Mouse (Mus musculus) gastrocnemius, postnatal 25 days (tissue): Measurements from ENCODE around the gene Slco3a1. TPM values are rescaled to one million over a fixed set of nuclear protein-coding genes. Genes with fewer than 3 reads are reported as not detected.

Experiments used
- DNase-seq: peaks from one replicate; pipeline ENCODE4 v3.0.0; 2022
- total RNA-seq, 2 experiments: library from RNA; stranded (reverse); gene quantifications; 1 replicate in 1 of 2; 2 replicates in 1 of 2; pipeline ENCODE4 v1.2.3; 2021

The Slco3a1 gene
- total RNA-seq, 2 experiments from 2014 or later: 38.7 to 63.2 TPM

DNA sequence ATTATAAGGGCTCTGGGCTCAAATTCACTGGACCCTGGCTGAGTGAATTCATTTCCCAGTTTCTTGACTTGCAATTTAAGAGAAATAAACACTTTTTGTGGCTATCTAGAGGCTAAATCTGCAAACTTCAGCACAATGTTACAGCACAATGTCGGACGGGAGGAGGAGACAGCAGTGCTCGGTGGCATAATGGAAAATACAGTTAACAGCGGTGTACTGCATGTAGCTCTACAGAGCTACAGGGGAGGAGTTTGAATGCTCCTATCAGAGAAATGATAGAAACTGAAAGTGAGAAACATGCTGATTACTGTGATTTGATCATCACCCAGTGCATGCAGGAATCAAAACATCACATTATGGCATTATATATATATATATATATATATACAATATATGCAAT lies 68.5 kb downstream of the Slco3a1 start:
- no peak for DNase-seq

DNA sequence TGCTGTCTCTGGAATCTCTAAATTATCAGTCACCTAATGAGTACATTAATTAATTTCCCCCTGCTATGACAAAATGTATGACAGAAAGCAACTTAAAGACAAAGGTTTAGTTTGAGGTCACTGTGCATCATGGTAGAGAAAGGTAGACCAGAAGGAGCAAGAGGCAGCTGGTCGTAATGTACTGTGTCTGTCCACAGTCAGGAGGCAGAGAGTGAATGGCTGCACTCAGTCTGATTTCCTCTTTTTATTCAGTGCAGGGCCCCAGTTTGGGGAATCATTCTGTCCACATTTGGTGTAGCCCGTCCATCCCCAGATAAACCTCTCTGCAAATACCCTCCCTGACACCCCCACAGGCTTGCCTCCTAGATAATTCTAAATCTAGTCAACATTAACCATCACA lies 68.9 kb downstream of the Slco3a1 start:
- DNase-seq: no peak

DNA sequence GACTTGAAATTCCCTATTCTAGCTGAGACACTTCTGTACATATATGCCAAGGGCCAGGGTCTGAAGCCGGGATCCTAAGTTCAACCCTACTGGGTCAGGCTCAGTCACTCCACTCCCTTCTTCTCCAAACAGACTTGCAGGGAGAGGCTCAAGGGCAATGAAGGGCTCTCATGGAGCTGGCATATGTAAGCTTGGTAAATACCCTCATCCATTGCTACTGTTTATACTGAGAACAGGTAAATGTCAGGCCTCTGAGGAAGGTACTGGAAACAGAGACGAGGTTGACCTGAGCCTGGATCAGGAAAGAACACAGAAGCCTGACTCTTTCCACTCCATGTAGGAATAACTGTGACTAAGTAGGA lies 70.6 kb downstream of the Slco3a1 start:
- no peak for DNase-seq

DNA sequence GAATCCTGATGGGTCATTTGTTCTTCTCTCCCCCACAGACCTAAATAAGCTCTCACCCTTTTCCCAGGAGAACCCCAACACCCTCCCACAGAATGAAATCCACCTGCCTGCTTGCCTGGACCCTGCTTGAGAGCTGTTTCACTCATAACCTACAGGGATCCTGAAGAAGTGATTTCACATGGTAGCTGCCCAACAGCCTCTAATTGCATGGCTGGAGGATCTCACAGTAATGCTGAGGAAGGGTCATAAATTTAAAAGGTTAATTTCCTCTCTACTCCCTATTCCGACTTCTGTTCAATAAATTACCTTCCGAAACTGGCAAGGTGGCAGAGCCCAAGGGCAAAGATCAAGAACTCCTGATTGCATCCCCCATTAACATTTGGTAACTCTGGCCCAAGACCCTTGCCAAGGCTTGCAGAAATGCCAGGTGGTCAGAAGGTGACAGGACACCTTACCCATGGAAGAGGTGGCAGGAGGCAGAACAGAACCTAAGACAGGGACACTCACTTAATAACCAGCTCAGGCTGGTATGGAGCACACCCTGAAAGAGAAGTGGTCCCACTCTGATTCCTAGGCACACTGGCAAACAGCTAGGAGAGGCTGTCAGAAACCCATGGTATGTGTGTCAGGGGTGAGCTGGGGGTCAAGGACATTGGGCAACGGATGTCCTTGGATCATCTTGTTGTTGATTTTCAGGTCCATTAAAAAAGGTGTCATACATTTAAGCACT lies 71.1 kb downstream of the Slco3a1 start:
- no peak for DNase-seq

DNA sequence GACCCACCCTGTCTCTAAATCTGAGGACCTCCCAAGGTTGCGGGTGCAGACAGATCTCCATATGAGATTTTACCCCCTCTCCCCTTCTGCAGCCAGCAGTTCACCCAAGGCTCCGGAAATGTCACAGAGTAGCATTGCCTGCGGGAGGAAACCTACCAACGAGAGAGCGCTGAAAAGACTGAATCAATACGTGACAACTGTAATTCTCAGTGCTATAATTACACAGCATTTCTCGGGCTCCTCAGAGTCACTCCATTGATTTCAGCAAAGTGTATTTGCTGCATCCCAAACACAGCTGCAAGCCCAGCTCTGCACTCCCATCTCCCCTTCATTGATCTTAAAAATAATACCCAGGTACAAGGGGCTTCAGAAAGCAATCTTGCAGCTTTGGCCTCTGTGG lies 82.8 kb downstream of the Slco3a1 start:
- DNase-seq: no peak

DNA sequence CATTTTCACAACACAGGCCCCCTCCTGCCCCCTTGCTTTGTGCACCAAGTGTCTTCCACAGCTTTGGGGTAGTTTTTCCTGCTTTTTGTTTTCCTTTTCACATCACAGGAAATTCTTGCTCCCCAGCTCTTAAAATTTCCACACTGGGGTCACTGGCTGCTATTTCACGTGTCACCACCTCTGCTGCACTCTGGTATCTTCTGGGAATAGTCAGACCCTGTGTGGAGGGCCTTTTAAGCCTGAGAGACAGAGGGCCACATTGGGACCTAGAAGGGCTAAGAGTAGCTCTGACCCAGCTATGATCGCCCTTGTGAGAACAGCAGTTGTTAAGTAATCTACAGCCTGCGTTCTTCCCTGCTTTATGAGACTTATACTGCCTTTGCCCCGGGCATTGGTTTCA lies 87.7 kb downstream of the Slco3a1 start:
- DNase-seq: no peak

DNA sequence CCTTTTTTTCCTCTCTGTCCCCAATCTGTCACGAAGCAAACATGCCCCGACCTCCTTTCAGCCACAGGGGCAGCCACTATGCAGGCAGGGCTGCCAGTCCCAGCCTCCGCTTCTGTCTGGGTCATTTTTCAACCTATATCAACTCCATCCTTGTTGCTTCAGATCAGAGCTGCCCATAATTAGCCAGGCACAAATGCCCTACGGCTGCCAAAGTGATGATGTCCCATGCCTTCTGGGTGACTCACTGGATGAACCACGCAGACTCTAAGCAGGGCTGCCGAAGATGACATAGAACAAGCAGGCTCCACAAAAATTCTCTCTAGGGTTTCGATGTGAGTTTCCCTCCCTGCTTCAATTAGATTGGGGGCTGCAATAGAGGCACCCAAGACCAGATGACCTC lies 89.9 kb downstream of the Slco3a1 start:
- no peak for DNase-seq

DNA sequence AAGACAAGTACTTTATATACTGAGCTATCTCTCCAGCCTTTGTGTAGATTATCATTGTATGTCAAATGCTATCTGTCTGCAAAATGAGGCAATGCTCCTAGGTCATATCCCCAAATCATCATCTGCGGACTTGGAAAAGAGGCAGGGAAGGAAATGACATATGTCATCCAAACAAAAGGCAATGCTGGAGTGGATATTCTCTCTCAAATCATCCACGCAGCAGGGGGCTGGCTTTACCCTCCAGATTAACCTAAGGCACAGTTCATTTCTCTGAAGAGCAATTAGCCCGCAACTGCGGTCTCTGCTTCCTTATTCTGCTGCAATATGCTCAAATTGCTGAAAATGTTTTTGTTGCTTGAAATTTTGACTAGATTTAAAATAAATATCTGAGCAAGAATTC lies 92.1 kb downstream of the Slco3a1 start:
- no peak for DNase-seq

DNA sequence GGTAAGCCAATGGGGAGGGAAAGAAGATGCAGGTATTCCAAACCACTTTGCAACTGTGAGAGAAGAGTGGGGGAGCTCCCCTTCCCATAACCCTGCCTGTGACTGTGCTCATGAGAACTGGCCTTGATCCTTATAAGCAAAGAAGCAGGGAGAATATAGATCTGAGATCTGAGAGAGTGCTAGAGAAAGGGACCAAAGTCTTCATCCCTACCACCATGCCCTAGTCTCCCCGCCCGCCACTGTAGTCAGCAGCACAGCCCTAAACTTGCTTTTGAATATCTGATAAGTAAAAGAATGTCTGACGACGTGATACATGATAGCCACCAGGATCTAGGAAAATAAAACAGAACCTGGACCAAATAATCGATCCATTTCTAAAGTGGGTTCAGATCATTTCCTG lies 92.8 kb downstream of the Slco3a1 start:
- no peak for DNase-seq

DNA sequence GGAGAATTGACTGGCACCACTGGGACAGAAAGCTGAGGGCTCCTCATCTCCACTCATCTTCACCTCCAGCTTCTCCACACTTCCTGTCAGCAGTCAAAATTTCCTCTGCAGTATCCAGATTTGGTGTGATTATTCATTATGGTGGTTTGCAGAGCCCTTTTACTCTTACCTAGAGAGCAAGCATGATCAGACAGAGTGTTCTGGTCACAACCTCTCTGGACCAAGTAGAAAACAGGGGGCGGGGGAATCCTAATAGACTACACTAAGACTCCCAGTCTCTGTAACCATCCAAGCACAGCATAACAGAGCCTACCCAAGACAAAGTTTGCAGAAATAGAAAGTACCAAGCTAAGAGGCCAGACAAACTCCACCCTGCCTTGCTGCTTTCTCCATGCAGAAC lies 93.4 kb downstream of the Slco3a1 start:
- DNase-seq: no peak

DNA sequence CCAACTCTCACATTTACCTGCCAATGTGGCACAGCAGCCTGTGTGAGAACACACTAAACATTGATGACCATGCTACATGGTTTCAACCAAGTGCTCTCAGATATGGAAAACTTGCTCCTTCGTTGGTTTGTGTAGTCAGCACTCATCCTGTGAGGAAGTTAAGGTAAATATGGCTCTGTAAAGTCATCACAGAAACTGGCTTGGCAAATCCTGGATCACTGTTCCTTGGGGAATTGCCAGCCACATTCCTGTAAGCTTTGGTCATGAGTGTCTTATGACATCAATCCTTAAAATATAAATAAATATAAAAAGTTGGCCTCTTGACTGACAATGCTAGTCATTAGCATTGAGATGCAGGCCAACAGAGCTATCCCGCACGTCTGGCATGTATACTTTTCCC lies 94.8 kb downstream of the Slco3a1 start:
- DNase-seq: no peak

DNA sequence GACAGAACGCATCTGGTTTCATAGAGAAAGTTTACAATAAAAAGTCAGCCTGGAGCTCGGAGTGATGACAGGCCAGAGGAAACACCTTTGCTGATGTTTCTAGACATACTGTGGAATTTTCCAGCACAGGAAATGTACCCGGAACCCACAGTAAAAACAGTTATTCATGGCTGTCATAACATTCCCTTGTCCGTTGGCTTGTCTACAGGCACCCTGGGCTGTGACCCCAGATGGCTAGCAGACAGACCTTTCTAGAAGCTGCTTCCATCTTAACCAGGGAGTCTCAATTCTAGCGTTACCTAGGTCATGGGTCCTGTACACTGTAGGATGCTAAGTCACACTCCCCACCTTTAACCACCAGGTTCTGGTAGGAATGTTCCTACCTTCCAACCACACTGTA lies 95.3 kb downstream of the Slco3a1 start:
- DNase-seq: no peak

DNA sequence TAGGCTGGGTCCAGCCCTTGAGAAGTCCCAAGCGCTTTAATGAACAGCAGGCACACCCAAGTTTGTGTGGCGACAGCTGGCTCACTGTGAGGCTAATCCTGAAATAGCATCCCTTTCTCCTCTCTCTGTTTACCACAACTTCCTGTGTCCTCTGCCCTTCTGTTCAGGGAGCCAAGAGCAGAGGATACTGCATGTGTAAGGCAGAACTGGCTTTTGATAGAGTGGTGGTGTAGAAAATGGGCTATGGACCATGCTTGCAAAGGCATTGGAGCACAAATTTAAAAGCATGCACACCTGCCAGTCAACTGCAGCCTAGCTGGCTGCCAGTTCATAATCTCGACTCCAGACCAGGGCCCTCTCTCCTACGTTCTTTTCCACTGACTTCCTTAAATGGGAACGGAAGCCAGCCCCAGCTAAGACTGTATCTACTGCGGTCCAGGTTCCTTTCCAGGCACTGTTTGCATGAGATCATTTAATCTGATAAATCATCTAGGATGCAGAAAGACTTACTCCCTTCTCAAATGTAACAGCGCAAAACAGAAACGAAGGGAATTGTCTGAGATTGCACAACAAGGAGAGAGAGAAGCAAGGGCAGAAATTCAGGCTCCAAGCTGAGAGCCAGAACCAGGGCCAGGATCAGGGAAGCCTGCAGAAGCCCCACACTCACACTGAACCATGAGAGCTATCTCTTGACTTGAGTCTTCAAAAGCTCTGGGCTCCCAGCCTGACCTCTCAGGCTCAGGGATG lies 95.9 kb downstream of the Slco3a1 start:
- peak; percentile 39 for DNase-seq

DNA sequence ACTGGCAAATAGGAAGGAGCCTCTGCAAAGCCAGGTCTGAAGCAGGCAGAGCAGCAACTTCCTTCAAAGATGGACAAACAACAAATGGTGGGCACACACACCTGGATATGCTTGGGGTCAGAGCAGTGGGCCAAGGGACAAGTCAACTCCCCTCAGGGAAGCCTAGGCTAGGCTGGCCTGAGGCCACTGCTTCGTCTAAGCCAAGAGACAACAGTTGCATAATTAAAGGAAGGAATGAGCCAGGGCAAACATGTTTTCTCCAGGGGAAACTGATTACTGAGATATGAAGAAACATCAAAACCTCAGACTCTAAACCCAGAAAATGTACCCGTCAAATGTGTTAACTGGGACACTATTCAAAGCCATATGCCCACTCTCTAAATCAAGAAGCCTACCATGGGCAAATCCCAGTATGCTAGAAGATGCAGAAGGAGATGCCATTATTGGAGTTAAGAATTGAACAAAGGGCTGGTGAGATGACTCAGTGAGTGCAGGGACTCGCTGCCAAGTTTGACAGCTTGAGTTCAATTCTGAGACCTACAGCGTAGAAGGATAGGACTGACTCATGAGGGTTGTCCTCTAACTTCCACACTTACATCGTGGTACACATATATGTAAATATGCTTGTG lies 97.1 kb downstream of the Slco3a1 start:
- DNase-seq: peak; percentile 49

DNA sequence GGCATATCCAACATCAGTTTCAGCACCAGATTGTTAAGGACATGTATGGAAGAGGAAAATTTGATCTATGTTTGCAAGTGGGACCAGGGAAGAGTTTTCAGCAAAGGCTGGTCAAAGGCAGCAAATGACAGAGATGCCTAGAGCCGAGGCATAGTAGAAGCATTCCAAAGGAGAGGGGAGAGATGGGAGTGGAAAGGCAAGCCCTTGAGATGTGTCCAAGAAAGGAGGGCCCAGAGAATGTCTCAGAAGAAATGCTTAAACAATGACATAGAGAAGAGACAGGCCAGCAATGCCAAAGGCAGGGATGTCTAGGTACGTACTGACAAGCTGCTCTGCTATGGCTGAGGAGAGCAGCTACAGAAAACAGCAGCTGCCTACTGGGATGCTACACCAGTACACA lies 97.8 kb downstream of the Slco3a1 start:
- DNase-seq: no peak

DNA sequence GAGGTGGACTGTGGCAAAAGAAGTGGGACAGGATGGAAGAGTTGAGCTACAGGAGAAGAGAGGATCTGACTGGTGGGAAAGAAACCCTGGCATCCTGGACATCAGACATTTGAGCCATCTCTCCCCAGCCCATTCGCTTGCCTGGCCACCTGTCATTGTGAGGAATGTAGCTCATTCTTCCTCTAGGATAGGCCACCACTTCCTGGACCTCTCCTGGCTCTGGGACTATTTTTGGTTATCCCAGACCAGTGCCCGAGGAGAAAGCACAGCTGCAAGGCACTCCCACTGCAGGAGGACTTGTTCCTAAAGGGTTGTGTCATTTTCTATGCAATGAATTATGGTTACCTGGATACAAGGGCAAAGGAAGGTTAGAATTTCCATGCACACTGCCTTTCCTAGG lies 103.5 kb downstream of the Slco3a1 start:
- no peak for DNase-seq

DNA sequence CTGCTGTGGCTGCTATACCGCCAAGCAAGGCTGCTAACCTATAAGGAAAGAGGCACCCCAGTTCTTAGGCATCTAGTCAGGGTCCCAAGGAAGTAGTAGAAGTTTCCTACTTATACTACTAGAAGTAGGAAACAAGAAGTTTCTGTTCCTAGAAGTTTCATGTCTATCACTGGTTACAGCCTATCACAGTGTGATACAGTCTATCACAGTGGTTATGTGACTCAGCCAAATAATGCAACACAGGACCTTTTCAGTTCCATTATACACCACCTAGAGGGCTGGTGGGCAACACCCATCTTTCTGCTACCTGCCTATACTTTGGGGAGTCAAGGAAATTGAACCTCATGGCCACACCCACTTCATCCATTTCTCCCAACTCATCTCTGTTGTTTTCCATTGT lies 104.8 kb downstream of the Slco3a1 start:
- DNase-seq: no peak

DNA sequence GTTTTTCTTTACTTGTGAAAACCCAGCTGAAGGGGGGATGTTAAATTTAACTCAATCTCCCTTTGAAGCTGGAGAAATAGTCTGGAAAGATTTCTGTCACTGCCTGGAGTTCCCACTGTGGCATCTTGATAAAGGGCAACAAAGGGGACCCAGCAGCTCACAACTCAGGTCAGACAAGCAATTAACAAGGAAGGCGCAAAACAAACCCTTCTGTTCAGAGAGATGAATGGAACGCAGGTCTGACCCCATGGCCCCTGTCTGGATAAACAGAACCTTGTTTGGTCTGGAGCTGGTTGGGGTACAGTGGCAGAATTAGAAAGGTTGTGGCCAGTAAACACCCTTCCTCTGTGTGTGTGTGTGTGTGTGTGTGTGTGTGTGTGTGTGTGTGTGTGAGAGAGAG lies 106.8 kb downstream of the Slco3a1 start:
- no peak for DNase-seq

DNA sequence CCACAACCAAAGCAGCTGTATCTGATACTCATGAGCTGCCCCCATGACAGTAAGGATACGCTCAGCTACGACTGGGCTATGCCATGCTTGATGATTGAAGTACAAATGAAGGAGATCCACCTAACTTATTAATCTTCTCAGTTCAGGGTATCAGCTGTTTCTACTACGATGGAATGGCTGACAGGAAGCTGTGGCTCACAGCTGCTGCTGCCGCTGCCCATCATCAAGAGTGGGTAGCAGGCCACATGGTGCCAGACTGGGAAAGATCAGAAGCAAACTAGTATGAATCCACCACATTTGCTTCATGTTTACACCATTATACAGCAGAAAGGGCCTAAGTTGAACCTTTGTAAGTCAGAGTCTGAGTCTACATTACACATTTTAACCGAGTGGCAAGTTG lies 109.4 kb downstream of the Slco3a1 start:
- DNase-seq: no peak

DNA sequence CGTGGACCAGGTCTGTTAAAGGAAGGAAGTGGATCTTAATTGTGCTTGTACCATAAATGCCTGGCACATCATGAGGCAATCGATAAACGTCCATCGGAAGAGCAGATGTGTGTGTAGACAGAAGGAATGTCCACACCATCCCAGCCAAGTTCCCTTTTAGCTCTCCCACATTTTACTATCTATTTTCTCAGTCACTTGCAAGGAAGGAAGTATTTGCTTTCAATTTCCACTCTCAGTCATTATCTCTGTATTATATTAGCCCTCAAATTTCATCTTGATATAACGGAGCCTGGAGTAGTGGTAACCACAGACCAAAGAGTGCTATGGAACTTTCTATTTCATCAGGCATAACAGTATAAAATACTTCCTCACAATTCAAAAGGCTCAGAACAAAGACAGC lies 112.2 kb downstream of the Slco3a1 start:
- DNase-seq: no peak

DNA sequence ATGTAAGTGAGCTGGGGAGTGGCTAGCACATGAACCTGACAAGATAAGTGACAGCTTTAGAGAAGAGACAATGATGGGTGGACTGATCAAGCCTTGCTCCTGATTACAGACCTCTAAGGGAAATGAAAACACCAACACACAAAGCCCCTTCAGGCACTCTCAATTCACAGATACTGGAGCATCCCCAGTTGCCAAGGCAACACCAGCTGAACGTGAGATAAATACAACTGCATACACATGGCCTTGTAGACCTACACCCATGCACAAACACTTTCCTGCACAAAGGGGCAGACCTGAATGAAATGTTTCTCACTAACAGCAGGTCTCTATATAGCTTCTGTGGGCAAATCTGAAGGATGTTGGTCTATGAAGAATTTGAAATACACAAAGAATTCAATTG lies 117.0 kb downstream of the Slco3a1 start:
- DNase-seq: no peak

DNA sequence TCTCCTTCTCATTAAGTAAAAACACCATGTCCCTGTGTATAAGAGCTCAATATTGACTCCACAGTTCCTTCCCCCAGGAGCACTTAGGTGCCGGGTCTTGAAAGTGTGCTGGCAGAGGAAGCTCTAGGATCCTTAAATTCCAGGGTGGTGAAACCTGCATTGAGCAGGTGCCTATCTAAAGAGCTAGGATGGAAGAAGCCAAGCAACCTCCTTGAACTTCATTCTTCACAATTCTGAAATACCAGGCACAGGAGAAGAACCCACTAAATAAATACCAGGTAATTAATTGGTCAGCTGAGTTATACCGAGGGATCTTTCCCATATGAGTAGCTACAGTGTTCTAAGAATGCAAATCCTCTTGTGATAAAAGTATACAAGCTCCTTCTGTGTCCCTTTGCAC lies 117.9 kb downstream of the Slco3a1 start:
- no peak for DNase-seq

DNA sequence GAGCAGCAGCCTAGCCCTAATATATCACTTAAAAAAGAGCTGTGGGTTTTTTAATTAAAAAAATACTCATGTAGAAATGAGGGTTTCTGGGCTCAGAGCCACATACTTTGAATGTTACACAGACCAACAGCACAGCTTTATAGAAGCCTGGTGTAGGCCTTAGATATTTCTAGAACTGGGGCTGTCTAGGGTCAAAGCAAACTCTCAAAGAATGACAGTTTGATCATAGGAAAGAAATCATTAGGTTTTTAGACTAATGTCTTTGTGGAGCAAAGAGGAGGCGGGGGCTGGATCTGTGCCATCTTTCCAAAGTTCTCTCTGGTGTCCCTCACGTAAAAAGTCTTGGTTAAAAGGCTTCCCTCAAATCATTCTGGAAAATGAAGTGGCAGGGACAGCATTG lies 121.6 kb downstream of the Slco3a1 start:
- DNase-seq: no peak

DNA sequence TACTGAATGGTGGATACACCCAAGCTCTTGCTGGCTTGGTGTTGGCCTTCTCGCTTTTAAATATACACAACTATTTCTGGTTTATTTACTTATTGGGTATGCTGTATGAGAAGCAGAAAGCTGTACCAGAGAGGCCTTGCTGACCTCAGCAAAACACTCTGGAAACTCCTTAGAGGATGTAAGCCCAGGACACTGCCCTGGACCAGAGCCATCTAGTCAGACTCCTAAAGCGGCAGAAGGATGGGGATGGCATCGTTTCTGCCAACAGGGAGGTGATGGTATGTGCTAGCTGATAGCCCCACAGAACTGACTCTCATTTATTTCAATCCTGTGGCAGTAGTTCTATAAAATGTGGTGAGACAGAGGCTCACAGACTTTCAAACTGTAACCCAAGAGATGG lies 125.3 kb downstream of the Slco3a1 start:
- no peak for DNase-seq
